Mouse (Mus musculus) c-Kit-positive CD71-positive TER-119-positive erythroid progenitor cells, embryonic 14.5 days (primary cell): ENCODE results near the gene Phactr4.

Experiments
- DNase-seq: peaks from one replicate; pipeline ENCODE4 v3.0.0-alpha.2; 2013; ENCODE audit warnings: low spot score

Phactr4 gene

DNA sequence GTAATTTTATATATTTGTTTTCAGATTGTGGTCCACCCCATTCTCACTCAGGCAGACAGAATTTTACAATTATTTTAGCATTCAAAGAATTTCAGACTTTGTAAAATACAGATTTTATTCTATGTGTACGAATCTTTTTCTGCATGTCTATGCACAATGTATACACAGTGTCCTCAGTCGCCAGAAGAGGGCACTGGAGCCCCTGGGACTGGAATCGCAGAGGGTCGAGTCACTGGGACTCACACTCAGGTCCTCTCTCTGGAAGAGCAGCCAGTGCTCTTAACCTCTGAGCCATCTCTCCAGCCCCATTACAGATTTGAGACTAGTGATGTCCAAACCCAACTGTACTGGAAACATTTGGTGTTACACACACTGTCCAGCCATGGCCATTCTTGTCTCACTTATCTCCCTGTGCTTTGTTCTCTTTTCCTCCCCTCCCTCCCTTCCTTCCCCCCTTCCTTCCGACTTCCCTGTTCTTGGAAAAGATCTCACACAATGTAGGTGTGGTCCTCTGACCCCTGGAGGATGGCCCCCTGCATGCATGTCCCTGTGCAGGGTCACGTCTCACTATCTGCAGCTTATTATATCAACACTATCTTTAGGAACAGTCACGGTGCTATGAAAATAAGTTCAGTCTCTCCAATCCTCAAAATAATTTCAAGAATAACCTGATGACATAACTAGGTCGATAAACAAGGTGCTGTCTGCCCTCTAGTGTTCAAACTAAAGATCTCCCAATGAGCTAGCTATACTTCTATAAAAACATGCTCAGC, 10.8 kb downstream of the Phactr4 start:
- peak; percentile 53 for DNase-seq

DNA sequence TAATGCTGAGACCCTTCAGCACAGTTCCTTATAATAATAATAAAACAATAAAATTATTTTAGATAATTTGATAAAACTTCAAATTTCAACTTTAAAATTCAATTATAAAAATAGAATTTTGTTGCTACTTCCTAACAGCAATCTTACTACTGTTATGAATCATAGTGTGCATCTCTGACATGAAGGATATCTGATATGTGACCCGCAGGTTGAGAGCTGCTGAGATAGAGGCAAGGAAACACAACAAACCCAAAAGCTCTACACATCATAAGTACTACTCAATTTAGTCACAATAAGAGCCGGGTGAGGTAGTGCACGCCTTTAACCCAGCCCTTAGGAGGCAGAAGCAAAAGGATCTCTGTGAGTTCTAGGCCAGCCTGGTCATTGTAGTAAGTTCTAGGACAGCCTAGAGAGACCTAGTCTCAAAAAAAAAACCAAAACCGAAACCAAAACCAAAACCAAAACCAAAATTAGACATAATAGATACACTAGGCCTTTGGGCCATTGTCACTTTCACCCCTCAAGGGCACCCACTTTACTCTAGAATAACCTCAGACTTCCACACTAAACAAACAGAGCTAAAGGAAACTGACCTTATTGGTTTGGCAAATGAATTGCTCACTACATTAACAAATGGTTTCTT, 12.6 kb downstream of the Phactr4 start:
- DNase-seq, result no peak

DNA sequence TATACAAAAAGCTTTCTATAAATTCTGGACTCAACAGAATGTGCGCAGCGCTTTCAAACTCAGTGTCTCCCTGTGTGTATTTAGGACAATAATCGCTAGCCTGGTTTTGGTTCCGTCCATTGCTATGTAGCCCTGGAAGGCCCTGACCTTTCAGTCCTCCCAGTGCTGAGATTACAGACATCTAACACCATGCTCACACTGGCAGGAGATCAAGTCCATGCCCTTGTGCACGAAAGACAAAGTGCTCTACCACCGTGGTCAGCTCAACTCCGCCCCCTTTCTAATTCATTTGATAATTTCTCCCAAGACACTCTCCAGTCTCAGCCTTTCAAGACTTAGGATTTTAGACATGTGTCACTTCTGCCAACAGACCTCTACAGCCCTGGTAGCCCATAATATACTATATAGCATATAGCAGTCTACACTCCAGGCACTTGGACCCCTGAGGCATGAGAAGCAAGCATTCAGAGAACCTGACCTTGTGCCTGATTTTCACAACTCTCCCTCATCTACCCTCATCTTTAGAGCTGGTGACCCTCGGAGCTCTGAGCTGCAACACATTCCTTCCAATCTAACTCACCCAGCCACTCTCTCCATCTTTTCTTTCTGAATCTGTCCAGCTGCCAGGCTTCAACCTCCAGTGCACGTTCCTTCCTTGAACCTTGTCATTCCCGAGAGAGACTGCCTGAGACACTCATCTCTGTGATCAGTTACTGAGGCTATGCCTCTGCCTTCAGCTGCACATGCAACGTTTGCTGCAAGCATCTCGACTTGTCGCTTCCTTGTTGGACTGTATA, 15.7 kb downstream of the Phactr4 start:
- DNase-seq, result no peak

DNA sequence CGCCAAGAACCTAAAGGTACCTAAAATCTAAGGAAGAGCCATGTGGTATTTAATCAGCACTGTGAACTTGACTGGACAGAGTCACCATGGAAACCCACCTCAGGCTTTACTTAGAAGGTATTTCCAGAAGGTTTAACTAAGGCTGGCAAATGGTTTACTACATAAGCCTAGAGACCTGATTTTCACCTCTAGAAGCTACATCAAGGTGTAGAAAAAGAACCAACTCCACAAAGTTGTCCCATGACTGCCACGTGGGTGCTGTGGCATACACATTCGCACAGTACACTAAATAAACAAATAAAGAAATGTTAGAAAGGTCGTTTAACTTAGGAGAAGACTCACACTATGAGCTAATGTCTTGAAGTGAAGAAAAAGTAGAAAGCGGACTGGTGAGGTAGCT, 17.7 kb downstream of the Phactr4 start:
- no peak for DNase-seq

DNA sequence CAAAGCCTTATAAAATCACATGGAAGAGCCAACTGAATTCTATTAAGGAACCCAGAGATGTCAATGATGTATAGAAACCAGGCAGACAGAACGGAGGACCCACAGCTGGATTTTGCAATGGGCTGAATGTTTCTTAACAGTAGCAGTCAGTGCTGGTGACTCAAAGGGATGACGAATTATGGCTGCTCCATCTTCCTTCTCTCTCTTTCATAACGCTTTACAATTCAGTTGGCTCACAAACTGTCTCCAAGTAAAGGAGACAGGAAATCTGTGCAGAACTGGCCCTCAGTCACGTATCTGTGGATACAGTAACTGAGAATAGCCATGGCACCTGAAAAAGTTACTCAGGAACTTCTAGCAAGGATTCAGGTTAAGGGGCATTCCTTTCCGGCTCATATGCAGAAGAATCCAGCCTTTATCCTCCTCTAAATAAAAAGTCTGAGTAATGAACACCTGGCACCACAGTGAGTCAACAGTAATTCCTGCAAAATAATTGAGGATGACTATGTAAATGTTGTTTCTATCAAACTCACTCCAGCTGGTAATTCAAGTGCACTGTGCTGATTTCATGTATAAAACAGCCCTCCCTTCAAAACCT, 19.1 kb downstream of the Phactr4 start:
- DNase-seq, result no peak

DNA sequence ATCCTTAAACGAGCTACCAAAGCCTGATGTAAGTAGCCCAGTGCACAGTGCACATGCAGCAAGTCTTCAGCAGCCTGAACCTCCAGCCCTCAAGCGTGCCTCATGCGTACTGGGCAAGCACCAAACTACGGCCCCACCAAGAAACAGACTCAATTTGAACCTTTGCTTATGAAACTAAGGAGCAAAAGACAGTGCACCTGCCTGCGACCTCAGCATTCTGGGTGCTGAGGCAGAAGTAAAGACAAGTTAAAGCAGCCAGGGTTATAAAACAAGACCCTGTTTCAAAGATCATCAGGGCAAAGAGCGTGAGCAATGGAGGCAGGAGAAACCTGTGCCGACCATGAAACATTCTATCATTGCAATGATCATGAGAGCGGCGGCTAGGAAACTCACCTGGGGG, 21.3 kb downstream of the Phactr4 start:
- no peak for DNase-seq

DNA sequence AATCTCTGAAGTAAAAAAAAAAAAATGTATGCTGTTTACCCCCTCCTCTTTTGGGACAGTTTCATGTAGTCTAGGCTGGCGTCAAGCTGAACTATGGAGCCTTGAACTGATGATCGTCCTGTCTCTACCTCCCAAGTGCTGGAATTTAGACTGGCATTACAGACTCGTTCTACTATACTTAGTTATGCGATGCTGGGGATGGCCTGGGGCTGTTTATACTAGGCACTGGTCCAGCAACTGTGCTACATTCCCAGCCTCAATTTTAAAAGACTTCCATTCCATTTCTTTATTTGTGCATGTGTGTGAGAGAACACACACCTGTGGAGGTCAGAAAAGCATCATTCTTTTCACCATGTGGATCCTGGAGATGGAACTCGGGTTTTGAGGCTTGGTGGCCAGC, 23.4 kb downstream of the Phactr4 start:
- DNase-seq, result no peak

DNA sequence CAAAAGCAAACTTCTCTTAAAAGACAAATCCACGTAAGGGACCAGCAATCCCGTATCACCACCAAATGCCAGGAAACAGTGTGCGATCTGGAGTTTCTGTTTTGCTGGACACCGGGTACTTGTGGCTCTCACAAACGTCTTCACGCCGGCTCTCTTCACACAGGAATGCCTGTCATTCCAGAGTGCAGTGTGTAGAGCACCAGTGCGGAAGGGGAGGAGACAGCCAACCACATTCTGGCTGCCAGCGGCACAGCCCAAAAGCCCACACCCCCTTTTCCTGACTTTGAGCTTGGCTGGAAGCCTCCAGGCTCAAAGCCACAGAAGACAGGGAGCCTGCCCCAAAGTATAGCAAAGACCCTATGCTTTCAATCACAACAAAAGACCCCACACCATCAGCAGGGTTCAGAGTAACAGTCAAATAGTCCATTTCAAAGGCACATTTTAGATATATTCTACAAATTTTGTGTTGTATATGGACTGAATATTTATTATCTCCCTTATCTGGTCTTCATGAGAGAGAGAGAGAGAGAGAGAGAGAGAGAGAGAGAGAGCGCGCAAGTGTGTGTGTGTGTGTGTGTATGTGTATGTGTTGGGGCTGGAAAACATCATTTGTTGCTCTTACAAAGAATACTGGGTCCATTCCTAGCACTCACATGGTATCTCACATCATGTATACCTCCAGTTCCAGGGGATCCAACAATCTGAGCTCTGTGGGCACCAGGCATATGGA, 24.1 kb downstream of the Phactr4 start:
- DNase-seq, result peak; percentile 72

DNA sequence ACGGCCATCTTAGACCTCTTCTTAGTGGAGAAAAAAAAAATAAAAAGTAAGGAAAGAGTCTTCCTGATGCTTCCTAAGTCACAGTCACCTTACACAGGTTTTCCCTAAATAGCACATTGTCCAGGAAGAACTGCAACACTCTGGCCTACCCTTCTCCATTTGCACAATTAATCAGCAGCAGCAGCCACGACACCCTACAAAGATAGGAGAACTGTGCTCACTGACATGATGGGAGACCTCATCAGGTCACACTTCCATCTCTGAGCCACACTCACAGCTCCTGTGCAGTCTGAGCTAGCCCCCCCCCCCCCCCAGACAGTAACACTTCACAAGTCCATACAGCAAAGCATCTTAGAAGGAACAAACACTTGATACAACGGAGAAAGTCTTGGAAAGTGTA, 25.2 kb downstream of the Phactr4 start:
- DNase-seq, result no peak

DNA sequence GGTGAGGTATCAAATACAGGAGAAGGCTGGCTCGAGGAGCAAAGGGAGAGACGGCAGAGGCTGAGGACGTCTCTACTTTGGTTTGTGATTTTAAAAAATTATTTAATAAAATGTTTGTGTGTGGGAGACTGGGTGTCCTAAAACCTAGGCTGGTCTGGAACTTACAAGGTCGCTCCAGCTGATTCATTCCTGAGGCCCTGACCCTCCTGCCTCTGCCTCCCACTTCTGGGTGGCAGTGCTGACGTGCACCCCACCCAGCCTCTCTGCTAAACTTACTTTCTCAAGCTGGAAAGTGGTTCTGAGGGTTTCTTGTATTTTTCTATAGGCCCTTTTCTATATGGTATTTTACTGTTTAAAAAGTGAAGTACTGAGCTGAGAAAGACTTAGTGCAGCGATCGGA, 26.0 kb downstream of the Phactr4 start:
- no peak for DNase-seq

DNA sequence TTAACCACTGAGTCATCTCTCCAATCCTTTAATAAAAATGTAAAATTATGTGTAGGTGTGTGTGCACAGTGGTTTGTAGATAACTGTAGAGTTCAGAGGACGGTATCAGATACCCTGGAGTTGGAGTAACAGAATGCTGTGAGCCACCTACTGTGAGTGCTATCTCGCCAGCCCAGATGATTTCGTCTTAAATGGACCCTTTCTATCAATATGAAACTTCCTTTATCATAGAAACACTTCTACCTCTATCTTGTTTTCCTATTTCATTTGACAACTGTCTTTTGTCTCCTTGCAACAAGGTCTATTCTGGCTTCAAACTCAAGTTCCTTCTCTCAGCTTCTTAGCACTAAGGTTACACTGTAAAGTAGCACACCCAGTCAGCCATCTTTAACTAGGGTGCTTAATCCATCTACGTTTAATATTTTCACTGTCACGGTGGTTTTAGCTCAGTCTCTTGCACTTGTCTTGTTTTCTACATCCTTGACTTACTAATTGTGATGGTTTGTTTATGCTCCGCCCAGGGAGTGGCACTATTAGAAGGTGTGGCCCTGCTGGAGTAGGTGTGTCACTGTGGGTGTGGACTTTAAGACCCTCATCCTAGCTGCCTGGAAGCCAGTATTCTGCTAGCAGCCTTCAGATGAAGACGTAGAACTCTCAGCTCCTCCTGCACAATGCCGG, 31.1 kb downstream of the Phactr4 start:
- peak; percentile 84 for DNase-seq

DNA sequence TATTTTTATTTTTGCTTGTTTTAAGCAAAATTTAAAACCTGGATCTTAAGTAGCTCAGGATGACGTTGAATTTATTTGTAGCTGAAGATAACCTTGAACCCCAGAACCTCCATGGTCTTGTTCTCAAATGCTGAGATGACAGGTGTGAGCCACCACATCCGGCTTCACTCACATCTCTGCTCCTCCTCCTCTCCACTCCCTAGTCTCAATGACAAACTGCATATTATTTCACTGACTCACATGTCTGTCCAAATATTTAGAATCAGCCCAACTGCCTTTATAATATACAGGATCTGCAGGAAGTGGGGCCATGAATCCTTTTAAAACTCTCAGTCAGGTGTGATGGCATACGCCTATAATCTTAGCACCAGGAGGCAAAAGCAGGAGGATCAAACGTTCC, 33.0 kb downstream of the Phactr4 start:
- DNase-seq, result no peak

DNA sequence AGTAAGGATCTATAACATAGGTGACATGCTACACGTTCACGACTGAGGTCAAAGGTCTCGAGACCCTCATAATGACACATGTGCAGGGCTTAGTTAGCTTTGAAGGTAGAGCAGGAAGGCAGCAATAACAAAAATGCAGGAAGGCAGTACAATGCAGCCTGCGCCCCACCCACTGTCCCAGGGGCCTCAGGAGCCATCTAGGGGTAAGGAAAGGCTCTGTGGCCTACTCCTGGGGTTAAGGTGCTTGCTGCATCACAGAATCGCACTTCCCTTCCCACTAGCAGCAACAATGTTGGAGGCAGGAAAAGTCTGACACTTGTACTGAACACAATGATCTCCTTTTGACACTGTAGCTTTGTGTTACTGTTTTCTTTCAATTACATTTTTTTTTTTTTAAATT, 34.7 kb downstream of the Phactr4 start:
- DNase-seq, result no peak

DNA sequence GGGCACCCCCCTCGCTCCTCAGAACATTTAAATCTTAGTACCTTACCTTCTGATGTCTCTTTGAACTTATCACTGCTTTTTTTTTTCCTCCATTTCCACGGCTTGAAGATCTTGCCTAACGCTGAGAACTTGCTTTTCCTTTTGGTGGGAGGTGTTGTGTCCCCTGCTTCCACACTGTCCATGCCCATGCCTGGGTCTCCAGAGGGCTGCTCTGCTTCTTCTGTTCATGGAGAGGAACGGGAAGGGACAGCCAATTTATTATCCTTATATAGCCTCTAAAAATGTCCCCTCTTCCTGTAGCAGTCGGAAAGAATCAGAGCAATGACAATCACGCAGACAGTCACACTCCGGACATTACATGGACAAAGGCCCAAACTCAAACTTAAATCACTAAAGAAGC, 35.4 kb downstream of the Phactr4 start:
- no peak for DNase-seq

DNA sequence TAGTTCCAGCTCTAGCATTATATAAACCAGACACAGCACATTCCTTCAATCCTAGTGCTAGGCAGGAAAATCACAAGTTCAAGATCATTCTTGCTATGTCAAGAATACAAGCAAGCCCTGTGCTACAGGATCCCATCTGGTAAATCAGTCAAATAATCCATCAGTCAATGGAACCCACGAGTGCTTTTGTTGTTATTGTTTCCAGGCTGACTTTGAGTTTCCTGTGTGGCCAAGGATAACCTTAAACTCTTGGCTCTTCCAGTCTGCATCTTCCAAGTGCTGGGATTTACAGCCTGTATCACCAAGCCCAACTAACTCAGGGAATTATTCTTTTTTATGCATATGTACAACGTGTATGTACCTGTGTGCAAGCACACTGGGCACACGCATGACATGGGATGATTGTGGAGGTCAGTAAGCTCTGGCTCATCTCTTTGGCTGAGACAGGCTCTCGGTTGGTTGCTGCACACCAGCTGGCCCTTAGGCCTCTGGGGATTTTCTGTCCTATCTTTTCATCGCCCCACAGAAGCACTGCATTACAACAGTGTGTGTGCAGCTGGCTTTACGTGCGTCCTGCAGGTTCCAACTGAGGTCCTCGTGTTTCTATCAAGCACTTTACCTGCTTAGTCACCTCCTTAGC, 36.4 kb downstream of the Phactr4 start:
- no peak for DNase-seq

DNA sequence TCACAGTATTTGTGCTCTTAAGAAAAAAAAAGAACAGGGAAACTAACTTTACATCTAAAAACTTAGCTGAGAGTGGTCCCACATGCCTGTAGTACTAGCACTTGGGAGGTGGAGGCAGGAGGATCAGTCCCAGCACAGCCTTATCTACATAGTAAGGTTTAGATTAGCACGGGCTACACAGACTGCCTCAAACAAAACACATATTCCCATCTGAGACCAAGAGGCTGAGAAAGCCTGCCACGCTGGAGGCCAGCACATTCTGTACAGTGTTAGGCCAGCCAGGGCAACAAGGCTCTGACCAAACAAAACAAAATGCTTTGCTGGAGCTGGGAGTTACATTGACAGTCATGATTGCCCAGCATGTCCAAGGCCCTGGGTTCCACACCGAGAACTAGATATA, 38.8 kb downstream of the Phactr4 start:
- DNase-seq, result no peak

DNA sequence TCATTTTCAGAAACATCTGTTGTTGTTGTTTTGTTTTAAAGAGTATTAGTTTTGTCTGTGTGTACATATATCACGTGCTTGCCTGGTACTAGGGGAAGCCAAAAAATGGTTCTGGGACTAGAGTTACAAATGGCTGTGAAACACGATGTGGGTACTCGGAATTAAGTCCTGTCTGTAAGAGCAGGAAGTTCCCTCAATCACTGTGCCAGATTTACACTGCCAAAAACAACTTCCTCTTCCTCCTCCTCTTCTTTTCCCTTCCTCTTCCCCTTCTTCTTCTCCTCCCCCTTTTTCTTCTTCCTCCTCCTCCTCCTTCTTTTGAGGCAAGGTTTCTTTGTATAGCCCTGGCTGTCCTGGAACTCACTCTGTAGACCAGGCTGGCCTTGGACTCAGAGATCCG, 40.0 kb downstream of the Phactr4 start:
- no peak for DNase-seq

DNA sequence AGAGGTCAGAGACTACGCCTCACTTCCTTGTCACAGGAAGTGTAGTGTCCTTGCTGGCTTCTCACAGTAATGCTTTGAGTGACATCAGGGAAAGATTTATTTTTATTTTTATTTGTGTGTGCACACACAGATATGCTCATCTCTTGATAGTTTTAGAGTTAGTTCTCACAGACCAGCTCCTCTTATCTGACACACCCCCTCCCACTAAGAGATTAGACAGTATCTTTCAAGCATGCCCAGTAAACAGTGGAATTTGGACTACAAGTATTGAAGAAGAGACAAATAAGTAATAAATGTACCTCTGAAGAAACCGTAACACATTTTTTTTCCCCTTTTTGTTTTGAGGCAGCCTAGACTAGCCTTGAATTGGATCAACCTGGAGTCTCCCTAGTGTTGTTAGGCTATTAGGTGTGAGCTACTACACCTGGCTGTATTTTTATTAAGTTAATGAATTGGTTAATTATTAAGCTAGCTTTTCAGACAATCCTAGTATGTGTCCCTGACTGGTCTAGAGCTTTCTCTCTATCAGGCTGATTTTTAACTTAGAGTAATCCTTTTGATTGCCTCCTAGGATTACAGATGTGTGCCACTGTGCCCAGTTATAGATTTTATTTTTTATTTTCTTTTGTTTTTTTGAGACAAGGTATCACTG, 41.2 kb downstream of the Phactr4 start:
- DNase-seq, result no peak

DNA sequence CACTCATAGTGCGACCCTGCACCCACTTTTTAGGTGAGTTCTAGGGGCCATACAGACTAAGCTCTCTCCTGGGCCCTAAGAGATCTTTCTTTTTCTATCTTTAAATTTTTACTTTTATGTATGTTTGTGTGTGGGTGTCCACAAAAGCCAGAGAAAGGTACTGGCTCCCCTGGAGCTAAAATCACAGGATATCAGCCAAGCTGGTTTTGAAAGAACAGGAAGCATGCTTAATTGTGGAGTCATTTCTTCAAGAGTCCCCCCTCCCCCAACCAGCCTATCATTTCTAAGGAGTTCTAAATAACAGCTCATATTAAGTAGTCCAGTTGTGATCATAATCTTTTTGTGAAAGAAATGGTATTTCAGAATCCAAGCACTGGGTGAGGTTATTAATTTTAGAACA, 48.5 kb downstream of the Phactr4 start:
- no peak for DNase-seq

DNA sequence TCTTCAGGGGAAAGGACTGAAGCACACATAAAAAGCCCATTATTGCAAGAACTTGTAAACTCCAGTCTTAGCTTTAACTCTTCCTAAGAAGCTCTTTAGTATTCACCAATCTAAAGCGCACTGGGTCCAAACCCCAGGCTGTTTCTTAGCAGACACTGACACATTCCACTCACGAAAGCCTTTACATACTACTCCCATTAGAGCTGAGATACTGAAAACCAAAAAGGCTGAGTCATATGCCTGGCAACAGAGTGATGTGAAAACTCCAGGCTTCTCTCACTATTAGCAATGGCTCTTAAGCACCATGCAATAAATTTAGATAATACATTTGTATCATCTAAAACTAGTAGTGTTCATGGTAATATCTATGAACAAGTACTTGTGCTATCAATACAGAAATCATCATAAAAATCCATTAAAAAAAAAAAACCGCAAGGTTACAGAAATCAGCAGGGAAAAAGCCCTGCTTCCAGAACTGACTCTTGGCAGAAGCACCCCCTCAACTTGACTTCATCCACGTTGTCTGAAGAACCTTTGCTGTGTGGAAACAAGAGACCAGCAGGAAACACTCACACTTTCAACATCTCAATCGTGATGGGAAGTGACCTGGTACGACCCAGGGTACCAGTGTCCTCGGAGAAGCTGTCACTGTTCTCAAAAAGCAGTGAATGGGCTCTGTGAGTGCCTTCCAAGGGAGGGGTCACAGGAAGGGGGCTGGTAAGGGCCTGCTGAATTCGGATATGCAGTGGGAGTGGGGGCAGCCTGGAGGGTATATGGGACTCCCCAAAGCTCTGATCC, 52.1 kb downstream of the Phactr4 start:
- DNase-seq, result no peak
